Mouse (Mus musculus): Measurements from ENCODE around the gene Fam168b. TPM values are rescaled to one million over a fixed set of nuclear protein-coding genes. Genes with fewer than 3 reads are reported as not detected.

Gene Fam168b
- polyA plus RNA-seq (2012; rRNA removed): 135 and 211 TPM in 2 replicates

GRCm38 (mm10) chr1:34842887-34843618 is at the start of gene Fam168b:
TSS of gene Fam168b (minus strand) at chr1:34843065.

GRCm38 (mm10) chr1:34849745-34850342 is 7.0 kb upstream of the Fam168b start, which contains the start of gene Plekhb2:
TSS of gene Plekhb2 (plus strand) at chr1:34849976.

Other genes starting within 250 kb of the Fam168b start
- 17.8 and 18.9 TPM in 2 replicates for gene Plekhb2, start 6.9 kb upstream of the Fam168b start, polyA plus RNA-seq (2012; rRNA removed)

Data from central nervous system, embryonic 11.5 days (tissue).